Mouse (Mus musculus) G1E (cell line): Measurements from ENCODE around the gene Cdh16. TPM values are rescaled to one million over a fixed set of nuclear protein-coding genes. Genes with fewer than 3 reads are reported as not detected.
"Not testable (repeated sequence)": the region's sequence is repeated elsewhere in the genome, so short reads cannot be mapped to it uniquely, and the experiment has no call there.

ENCODE experiments used
- ATAC-seq: 2 replicates; pipeline ENCODE4 v1.8.0; 2016; ENCODE audit warnings: mild to moderate bottlenecking; ENCODE audit not compliant: insufficient number of reproducible peaks, poor library complexity, low FRiP score, severe bottlenecking; ENCODE audit errors: extremely low read depth
- DNase-seq: peaks from one replicate; pipeline ENCODE4 v3.0.0; 2012; ENCODE audit warnings: low spot score
- H3K27me3 ChIP-seq: 2 replicates; pipeline ENCODE4 v1.6.1; 2012; ENCODE audit warnings: mild to moderate bottlenecking, low read length, inconsistent platforms; ENCODE audit not compliant: insufficient read depth
- H3K36me3 ChIP-seq: replicated peaks from 2 replicates; pipeline ENCODE3; 2012; ENCODE audit warnings: mild to moderate bottlenecking, inconsistent platforms
- H3K4me1 ChIP-seq: 2 replicates; pipeline ENCODE4 v1.6.1; 2012; ENCODE audit warnings: low read depth, low read length, inconsistent platforms, mixed read lengths; ENCODE audit not compliant: insufficient read depth
- H3K4me3 ChIP-seq: 2 replicates; pipeline ENCODE4 v1.5.1; 2012; ENCODE audit warnings: low read depth, mild to moderate bottlenecking, inconsistent platforms, low read length, moderate library complexity, mixed read lengths
- H3K9me3 ChIP-seq: replicated peaks from 2 replicates; pipeline ENCODE4 v1.6.1; 2012; ENCODE audit warnings: inconsistent platforms
- CTCF ChIP-seq: IDR thresholded peaks from 2 replicates; pipeline ENCODE4 v1.5.1; 2012; ENCODE audit warnings: low read depth, low read length, inconsistent platforms, mixed read lengths
- GATA1 ChIP-seq: IDR thresholded peaks from 2 replicates; pipeline ENCODE4 v1.6.1; 2012; ENCODE audit warnings: borderline replicate concordance, low read length, inconsistent platforms, mixed read lengths
- GATA2 ChIP-seq: IDR thresholded peaks from 2 replicates; pipeline ENCODE4 v1.6.1; 2012; ENCODE audit warnings: low read depth, low read length, inconsistent platforms, borderline replicate concordance
- POLR2AphosphoS5 ChIP-seq: IDR thresholded peaks from 2 replicates; pipeline ENCODE4 v1.6.1; 2012; ENCODE audit warnings: low read depth, low read length, inconsistent platforms; ENCODE audit not compliant: insufficient replicate concordance
- TAL1 ChIP-seq: conservative IDR thresholded peaks from 2 replicates; pipeline ENCODE4 v1.6.1; 2012; ENCODE audit warnings: low read depth, low read length, inconsistent platforms, mixed read lengths
- polyA plus RNA-seq: library from polyadenylated mRNA; stranded (reverse); fragments of >175 nt; gene quantifications from 2 replicates; pipeline ENCODE4 v1.2.3, GENCODE M21; 2012
- total RNA-seq, 2 experiments: library from RNA; stranded (forward) in 1 of 2; stranded (reverse) in 1 of 2; fragments of 200-1000 nt in 1 of 2; fragments of >200 nt in 1 of 2; fragmentation: Nextera tagmentation in 1 of 2; gene quantifications; 2 replicates each; pipeline ENCODE4 v1.2.3; 2014 to 2017

Cdh16 gene
- total RNA-seq (2014; fragmentation: Nextera tagmentation) (not detected in 2 replicates), total RNA-seq (2017) (0.17 and 0.22 TPM in 2 replicates), polyA plus RNA-seq (not detected in 2 replicates)

- no peak for ATAC-seq
- H3K9me3 ChIP-seq, result no peaks in the 10 kb centered on the region
- no peak within 1 kb of the TSS for H3K4me3 ChIP-seq
- peaks cover 10% of the 10 kb centered on the region for H3K36me3 ChIP-seq
- TF ChIP-seq POLR2AphosphoS5, result no peak
- no peak for TF ChIP-seq CTCF
- TF ChIP-seq GATA1, result no peak
- no peak for TF ChIP-seq GATA2
- TF ChIP-seq TAL1, result no peak
- no peak for DNase-seq
- peaks cover 35% of the 10 kb centered on the region for H3K27me3 ChIP-seq
- H3K4me1 ChIP-seq, result peaks cover 18% of the 10 kb centered on the region
These were observed at the start of gene Cdh16 for GRCm38 (mm10) chr8:104624161-104624560. Cdh16 (minus strand) TSS chr8:104624396.

GRCm38 (mm10) chr8:104655614-104656013, 31.4 kb upstream of the Cdh16 start:
- DNase-seq (no peak), ATAC-seq (no peak)
- no peaks in the 10 kb centered on the region for H3K9me3 ChIP-seq

GRCm38 (mm10) chr8:104654984-104655383, 30.8 kb upstream of the Cdh16 start:
- no peak overlapping the region for H3K4me3 ChIP-seq
- TF ChIP-seq CTCF (peak; percentile 58), GATA1 (no peak)
- DNase-seq, result peak; percentile 63
- H3K9me3 ChIP-seq, result no peaks in the 10 kb centered on the region
- no peaks in the 10 kb centered on the region for H3K4me1 ChIP-seq
- peak; percentile 70; the same call in 1 of the 2 replicates for ATAC-seq
- H3K36me3 ChIP-seq, result no peaks in the 10 kb centered on the region
- peaks cover 14% of the 10 kb centered on the region for H3K27me3 ChIP-seq

More at GRCm38 (mm10) chr8:104655614-104656013, 31.4 kb upstream of the Cdh16 start:
- Histone ChIP-seq H3K27me3 (peaks cover 18% of the 10 kb centered on the region), H3K4me3 (no peak overlapping the region), H3K36me3 (no peaks in the 10 kb centered on the region), H3K4me1 (no peaks in the 10 kb centered on the region)
- TF ChIP-seq GATA2 (no peak), GATA1 (no peak), POLR2AphosphoS5 (no peak), CTCF (no peak), TAL1 (no peak)

- not testable (repeated sequence) for DNase-seq, H3K27me3 ChIP-seq, ATAC-seq, H3K4me3 ChIP-seq, H3K9me3 ChIP-seq
- Histone ChIP-seq H3K36me3 (peaks cover 14% of the 10 kb centered on the region), H3K4me1 (peaks cover 26% of the 10 kb centered on the region)
These were observed 20.0 kb upstream of the Cdh16 start for GRCm38 (mm10) chr8:104644187-104644586.

GRCm38 (mm10) chr8:104642324-104642654, 18.1 kb upstream of the Cdh16 start:
- no peak for ATAC-seq

GRCm38 (mm10) chr8:104641426-104642323, 17.5 kb upstream of the Cdh16 start, which contains the start of gene Ciao2b:
Ciao2b (minus strand) TSS chr8:104641965.
- TF ChIP-seq TAL1, result no peak
- TF ChIP-seq GATA1, result no peak
- TF ChIP-seq GATA2, result no peak
- TF ChIP-seq CTCF, result no peak
- TF ChIP-seq POLR2AphosphoS5, result no peak
- Histone ChIP-seq H3K4me1 (peaks cover 41% of the 10 kb centered on the region), H3K27me3 (no peaks in the 10 kb centered on the region), H3K9me3 (no peaks in the 10 kb centered on the region), H3K36me3 (peaks cover 36% of the 10 kb centered on the region), H3K4me3 (peak within 1 kb of the TSS; percentile 97)
- DNase-seq, result peak; percentile 88
- peak; percentile 88 for ATAC-seq

More at GRCm38 (mm10) chr8:104642324-104642654, 18.1 kb upstream of the Cdh16 start:
- Histone ChIP-seq H3K27me3 (no peaks in the 10 kb centered on the region), H3K4me1 (peaks cover 41% of the 10 kb centered on the region), H3K9me3 (no peaks in the 10 kb centered on the region), H3K4me3 (peak overlapping the region; percentile 97), H3K36me3 (peaks cover 30% of the 10 kb centered on the region)
- no peak for DNase-seq
- TF ChIP-seq TAL1, result no peak
- no peak for TF ChIP-seq POLR2AphosphoS5
- TF ChIP-seq GATA1, result no peak
- no peak for TF ChIP-seq CTCF
- TF ChIP-seq GATA2, result no peak
